Mouse (Mus musculus) inflammation-experienced regulatory T-cells, adult 16 weeks (primary cell): ENCODE measurements around the gene Snhg11. TPM values are rescaled to one million over a fixed set of nuclear protein-coding genes. Genes with fewer than 3 reads are reported as not detected.

Experiments
- polyA plus RNA-seq: library from polyadenylated mRNA; unstranded; fragments of 100-300 nt; shearing (Covaris generic); gene quantifications from one replicate; pipeline ENCODE4 v1.2.1, GENCODE M21; 2017

Gene Snhg11
- 0.06 TPM for polyA plus RNA-seq

GRCm38 (mm10) chr2:158375443-158376122 lies at the start of gene Snhg11:
TSS of gene Snhg11 (plus strand) at chr2:158375638.

GRCm38 (mm10) chr2:158409595-158410021 lies 34.2 kb downstream of the Snhg11 start, which contains the start of gene Ralgapb:
TSS of gene Ralgapb (plus strand) at chr2:158409848.

Other genes starting within 250 kb of the Snhg11 start
- 10.7 TPM for gene Tgm2, start 229.2 kb upstream of the Snhg11 start, polyA plus RNA-seq
- not detected for gene D630003M21Rik, start 146.4 kb upstream of the Snhg11 start, polyA plus RNA-seq
- not detected for gene Bpi, start 117.5 kb upstream of the Snhg11 start, polyA plus RNA-seq
- 0.77 TPM for gene Lbp, start 69.1 kb upstream of the Snhg11 start, polyA plus RNA-seq
- 9.1 TPM for gene Ralgapb, start 34.2 kb downstream of the Snhg11 start, polyA plus RNA-seq
- gene Adig, start 127.0 kb downstream of the Snhg11 start, polyA plus RNA-seq, result not detected
- not detected for gene Arhgap40, start 137.2 kb downstream of the Snhg11 start, polyA plus RNA-seq
- gene Slc32a1, start 235.1 kb downstream of the Snhg11 start, polyA plus RNA-seq, result not detected
- 1.6 TPM for gene Actr5, start 249.2 kb downstream of the Snhg11 start, polyA plus RNA-seq